Mouse (Mus musculus) liver, embryonic 14.5 days (tissue): ENCODE data around the gene Lpxn.

Source experiments
- CTCF ChIP-seq: IDR thresholded peaks from 2 replicates; pipeline ENCODE4 v1.5.1; 2016; ENCODE audit warnings: antibody characterized with exemption, low read depth, control low read depth
- EP300 ChIP-seq: IDR thresholded peaks from 2 replicates; pipeline ENCODE4 v1.6.1; 2016; ENCODE audit warnings: antibody characterized with exemption, low read depth

GRCm38 (mm10) chr19:12830823-12831430 lies 34.9 kb downstream of the Lpxn start:
- TF ChIP-seq CTCF (no peak), EP300 (no peak)
